10 mouse cellular contexts compared by ENCODE assay signal in genomic region chr9:118631775-118632757, GRCm38 (mm10). TPM values are rescaled to one million over a fixed set of nuclear protein-coding genes. Genes with fewer than 3 reads are reported as not detected.
A peak's percentile ranks its signal among the peaks of the same experiment; 100 is the strongest.
DNase-seq lines count a peak whose midpoint lies in the region; ATAC-seq and TF ChIP-seq lines count a peak whose summit lies in the region.
"Had no signal": no experiment of that assay in that cellular context is flagged by ENCODE, and none has a peak within 500 bp of the region (broad histone marks: within the 10 kb centered on the region; RNA-seq: fewer than 3 reads in every experiment).

No protein-coding gene starts in this region.

- no peaks in the 10 kb centered on the region for H3K27me3 ChIP-seq in kidney, adult 2 months (replicated peaks; ENCODE audit: control insufficient read depth, insufficient read depth, low read length)
- H3K27me3 ChIP-seq in liver, embryonic 15.5 days = no peaks in the 10 kb centered on the region
- H3K27me3 ChIP-seq: embryonic facial prominence, embryonic 15.5 days; hindbrain, embryonic 12.5 days had no signal

- WGBS in kidney, adult 2 months = 70% methylated on average over 6 of the region's 6 CpGs
- WGBS in liver, embryonic 15.5 days (ENCODE audit: insufficient replicate concordance) = 24% methylated on average over 6 of the region's 6 CpGs

- no peaks in the 10 kb centered on the region for H3K9me3 ChIP-seq in liver, embryonic 15.5 days (replicated peaks)
- H3K9me3 ChIP-seq: embryonic facial prominence, embryonic 15.5 days had no signal

- H3K36me3 ChIP-seq in kidney, adult 2 months (ENCODE audit: control insufficient read depth, insufficient read depth, low read length) = no peaks in the 10 kb centered on the region
- no peaks in the 10 kb centered on the region for H3K36me3 ChIP-seq in liver, embryonic 15.5 days (replicated peaks)

- H3K4me2 ChIP-seq in liver, embryonic 15.5 days = peak overlapping the region; percentile 47
- H3K4me2 ChIP-seq: embryonic facial prominence, embryonic 15.5 days; hindbrain, embryonic 12.5 days had no signal

- 0 out of 2 replicates have a peak, but pooled peaks cover 9% of the 10 kb centered on the region for H3K4me1 ChIP-seq in kidney, adult 2 months (ENCODE audit: control insufficient read depth, insufficient read depth, low read length)
- H3K4me1 ChIP-seq in liver, embryonic 15.5 days (replicated peaks) = peaks cover 20% of the 10 kb centered on the region
- H3K4me1 ChIP-seq: embryonic facial prominence, embryonic 15.5 days; hindbrain, embryonic 12.5 days had no signal

- no peak for TF ChIP-seq POLR2A in kidney, adult 2 months (IDR thresholded peaks at IDR 0.05; ENCODE audit: low read depth, low read length)

- H3K27ac ChIP-seq in kidney, adult 2 months (ENCODE audit: insufficient read depth, low read depth, low read length) = peak overlapping the region; percentile 56
- H3K27ac ChIP-seq in liver, embryonic 15.5 days (replicated peaks) = no peak overlapping the region
- H3K27ac ChIP-seq: embryonic facial prominence, embryonic 15.5 days; hindbrain, embryonic 12.5 days had no signal

- no peak overlapping the region for H3K9ac ChIP-seq in liver, embryonic 15.5 days
- H3K9ac ChIP-seq: embryonic facial prominence, embryonic 15.5 days; hindbrain, embryonic 12.5 days had no signal

- ATAC-seq in liver, embryonic 15.5 days (ENCODE audit: insufficient read depth) = peak; percentile 20; the same call in 1 of the 2 replicates

- H3K4me3 ChIP-seq in kidney, adult 2 months (ENCODE audit: insufficient read depth, low read depth, low read length) = no peak overlapping the region
- no peak overlapping the region for H3K4me3 ChIP-seq in liver, embryonic 15.5 days (replicated peaks)
- H3K4me3 ChIP-seq: embryonic facial prominence, embryonic 15.5 days; hindbrain, embryonic 12.5 days had no signal

- DNase-seq in kidney, adult 2 months = no peak
- DNase-seq in kidney, postnatal 25 days = no peak
- DNase-seq in ZHBTc4 (ENCODE audit: low read depth, low spot score) = peak; percentile 19
- DNase-seq in adrenal gland, postnatal 14 days = peak; percentile 86
- DNase-seq in layer of hippocampus, adult 9-10 months (ENCODE audit: low spot score) = no peak
- no peak for DNase-seq in urinary bladder, postnatal 10 days (ENCODE audit: low spot score)
- DNase-seq: cerebellum, adult 8-10 months had no signal

- TF ChIP-seq CTCF in kidney, adult 2 months (conservative IDR thresholded peaks at IDR 0.05; ENCODE audit: insufficient read depth, insufficient read length, low read depth, low read length) = no peak

RNA-seq across cellular contexts. Expression of gene Itga9, which starts 25.6 kb away (rescaled TPM):
- 15.0 and 17.0 TPM in 2 replicates for polyA plus RNA-seq in kidney, adult 2 months (2012; rRNA removed)
- total RNA-seq in adrenal gland, postnatal 14 days (2021) = 41.5 and 44.2 TPM in 2 replicates
- 3.4 and 5.0 TPM in 2 replicates for polyA plus RNA-seq in liver, embryonic 15.5 days (2015; fragmentation: Nextera tagmentation; extraction: Ambion mirVana)

Comparison
In these comparisons a context has a peak if more than half of its experiments do, and no peak if none do; other contexts are left out.
1. DNase-seq: peak in ZHBTc4 (single experiment) and adrenal gland, postnatal 14 days (single experiment); none in kidney, adult 2 months (single experiment), kidney, postnatal 25 days (0 of 2), layer of hippocampus, adult 9-10 months (single experiment) and urinary bladder, postnatal 10 days (single experiment).